Mouse (Mus musculus): ENCODE results near the gene Rbx1.

GRCm38 (mm10) chr15:81511601-81512261 lies 45.6 kb downstream of the Rbx1 start:
- TF ChIP-seq CTCF (IDR thresholded peaks at IDR 0.05; ENCODE audit: extremely low read depth, insufficient read length, insufficient replicate concordance, low read depth, low read length) (0 out of 2 replicates have a peak, but pooled peaks have one; percentile 9), POLR2A (IDR thresholded peaks at IDR 0.05; ENCODE audit: low read depth, low read length) (peak; percentile 49)
